In genomic region chr2:165077055-165077454, GRCm38 (mm10) we compare ENCODE assay signal across 17 mouse cellular contexts. TPM values are rescaled to one million over a fixed set of nuclear protein-coding genes. Genes with fewer than 3 reads are reported as not detected.
DNase-seq lines count a peak whose midpoint lies in the region; ATAC-seq and TF ChIP-seq lines count a peak whose summit lies in the region.
"Had no signal": no experiment of that assay in that cellular context is flagged by ENCODE, and none has a peak within 500 bp of the region (broad histone marks: within the 10 kb centered on the region; RNA-seq: fewer than 3 reads in every experiment).

No protein-coding gene starts in this region.

- H3K4me2 ChIP-seq in forebrain, embryonic 14.5 days (ENCODE audit: low read length) = peak overlapping the region; percentile 15; the same call in 1 of the 2 replicates
- 0 out of 2 replicates have a peak overlapping the region, but pooled peaks have one; percentile 10 for H3K4me2 ChIP-seq in hindbrain, postnatal 0 days (ENCODE audit: low read depth, low read length)
- H3K4me2 ChIP-seq in midbrain, postnatal 0 days (ENCODE audit: low read depth, low read length, poor library complexity, severe bottlenecking) = no peak overlapping the region
- H3K4me2 ChIP-seq: embryonic facial prominence, embryonic 15.5 days; lung, embryonic 14.5 days had no signal

- H3K27ac ChIP-seq in forebrain, embryonic 14.5 days (ENCODE audit: low read depth, low read length) = peak overlapping the region; percentile 68; the same call in 1 of the 2 replicates
- H3K27ac ChIP-seq in hindbrain, postnatal 0 days = no peak overlapping the region
- H3K27ac ChIP-seq in midbrain, postnatal 0 days (ENCODE audit: low read depth, low read length) = no peak overlapping the region
- H3K27ac ChIP-seq: embryonic facial prominence, embryonic 15.5 days had no signal

- TF ChIP-seq CTCF in hindbrain, postnatal 0 days (IDR thresholded peaks at IDR 0.05; ENCODE audit: low read depth) = no peak
- TF ChIP-seq CTCF in midbrain, postnatal 0 days (IDR thresholded peaks at IDR 0.05) = no peak

- H3K4me1 ChIP-seq in forebrain, embryonic 14.5 days (ENCODE audit: control insufficient read depth, insufficient read depth, low read length) = peaks cover 41% of the 10 kb centered on the region
- peaks cover 18% of the 10 kb centered on the region for H3K4me1 ChIP-seq in hindbrain, postnatal 0 days (ENCODE audit: insufficient read depth, low read length)
- no peaks in the 10 kb centered on the region; the same call in 1 of the 2 replicates for H3K4me1 ChIP-seq in midbrain, postnatal 0 days (ENCODE audit: insufficient read depth, low read length)

- DNase-seq in cerebellum, adult 8-10 months = peak; percentile 25
- no peak for DNase-seq in cerebellum, postnatal 36 days
- peak; percentile 92 for DNase-seq in forebrain, embryonic 14.5 days (ENCODE audit: low spot score)
- peak; percentile 75 for DNase-seq in hindbrain, postnatal 0 days (ENCODE audit: low spot score)
- DNase-seq in midbrain, postnatal 0 days (ENCODE audit: low spot score) = peak; percentile 72
- no peak for DNase-seq in spleen, postnatal 36 days (ENCODE audit: low spot score in 2 of 2)
- DNase-seq in testis, postnatal 14 days (ENCODE audit: low spot score) = no peak
- DNase-seq in gastrocnemius, postnatal 10 days = no peak
- DNase-seq: heart, adult 18-20 months; kidney, adult 9 months; lung, embryonic 14.5 days had no signal

- 0 out of 2 replicates have a peak, but pooled peaks cover 10% of the 10 kb centered on the region for H3K27me3 ChIP-seq in forebrain, embryonic 14.5 days (replicated peaks; ENCODE audit: control insufficient read depth, insufficient read depth, low read length)
- peaks cover 15% of the 10 kb centered on the region for H3K27me3 ChIP-seq in hindbrain, postnatal 0 days (ENCODE audit: insufficient read depth, low read length)
- H3K27me3 ChIP-seq in midbrain, postnatal 0 days (ENCODE audit: insufficient read depth, low read length) = peaks cover 7% of the 10 kb centered on the region; the same call in 1 of the 2 replicates

- no peaks in the 10 kb centered on the region for H3K36me3 ChIP-seq in forebrain, embryonic 14.5 days (ENCODE audit: control insufficient read depth, insufficient read depth, low read length)
- no peaks in the 10 kb centered on the region for H3K36me3 ChIP-seq in hindbrain, postnatal 0 days (ENCODE audit: insufficient read depth, low read length)
- H3K36me3 ChIP-seq in midbrain, postnatal 0 days (ENCODE audit: insufficient read depth, low read length) = no peaks in the 10 kb centered on the region
- H3K36me3 ChIP-seq: embryonic facial prominence, embryonic 15.5 days had no signal

- 2% methylated on average over 9 of the region's 9 CpGs for WGBS in forebrain, embryonic 14.5 days
- 9% methylated on average over 9 of the region's 9 CpGs for WGBS in hindbrain, postnatal 0 days
- WGBS in midbrain, postnatal 0 days = 20% methylated on average over 9 of the region's 9 CpGs

- no peak overlapping the region for H3K4me3 ChIP-seq in forebrain, embryonic 14.5 days (ENCODE audit: low read depth, low read length)
- H3K4me3 ChIP-seq in hindbrain, postnatal 0 days (ENCODE audit: low read length) = no peak overlapping the region
- no peak overlapping the region for H3K4me3 ChIP-seq in midbrain, postnatal 0 days (ENCODE audit: low read depth, low read length)
- H3K4me3 ChIP-seq: embryonic facial prominence, embryonic 15.5 days had no signal

- H3K9me3 ChIP-seq in forebrain, embryonic 14.5 days (replicated peaks; ENCODE audit: control insufficient read depth, low read length) = no peaks in the 10 kb centered on the region
- no peaks in the 10 kb centered on the region for H3K9me3 ChIP-seq in hindbrain, postnatal 0 days (ENCODE audit: low read length)
- H3K9me3 ChIP-seq in midbrain, postnatal 0 days (ENCODE audit: low read length) = no peaks in the 10 kb centered on the region
- H3K9me3 ChIP-seq: embryonic facial prominence, embryonic 15.5 days had no signal

- no peak overlapping the region for H3K9ac ChIP-seq in forebrain, embryonic 14.5 days (ENCODE audit: low read length)
- no peak overlapping the region for H3K9ac ChIP-seq in hindbrain, postnatal 0 days (replicated peaks; ENCODE audit: low read length)
- H3K9ac ChIP-seq in midbrain, postnatal 0 days (replicated peaks; ENCODE audit: low read length, poor library complexity, severe bottlenecking) = no peak overlapping the region
- H3K9ac ChIP-seq: embryonic facial prominence, embryonic 15.5 days; lung, embryonic 14.5 days had no signal

- ATAC-seq in forebrain, embryonic 14.5 days = peak; percentile 73
- peak; percentile 61; the same call in 1 of the 2 replicates for ATAC-seq in hindbrain, postnatal 0 days
- no peak for ATAC-seq in midbrain, postnatal 0 days (ENCODE audit: low FRiP score)

RNA-seq across cellular contexts. Expression of gene 1700025C18Rik, which starts 13.5 kb away (rescaled TPM):
- not detected in 2 replicates for polyA plus RNA-seq in forebrain, embryonic 14.5 days (2014; fragmentation: Nextera tagmentation; extraction: Ambion mirVana)
- not detected in 2 replicates for total RNA-seq in hindbrain, postnatal 0 days (2014; rRNA removed)
- polyA plus RNA-seq in hindbrain, postnatal 0 days (2015; fragmentation: Nextera tagmentation; extraction: Ambion mirVana) = not detected in 2 replicates
- not detected in 2 replicates for total RNA-seq in midbrain, postnatal 0 days (2014; rRNA removed)
- not detected in 2 replicates for polyA plus RNA-seq in midbrain, postnatal 0 days (2015; fragmentation: Nextera tagmentation; extraction: Ambion mirVana)
- not detected for total RNA-seq in gastrocnemius, postnatal 10 days (2021)
- total RNA-seq: heart, adult 18-20 months; heart, postnatal 25 days; megakaryocyte, adult 5-6 weeks; neutrophil, adult 5-6 weeks had no signal
- polyA plus RNA-seq: embryonic facial prominence, embryonic 15.5 days; limb, embryonic 11.5 days; lung, embryonic 14.5 days; thymus, postnatal 0 days had no signal

RNA-seq across cellular contexts. Expression of gene Cd40, which starts 21.6 kb away (rescaled TPM):
- polyA plus RNA-seq in forebrain, embryonic 14.5 days (2014; fragmentation: Nextera tagmentation; extraction: Ambion mirVana) = 7.4 and 8.2 TPM in 2 replicates
- 3.8 and 7.3 TPM in 2 replicates for total RNA-seq in hindbrain, postnatal 0 days (2014; rRNA removed)
- polyA plus RNA-seq in hindbrain, postnatal 0 days (2015; fragmentation: Nextera tagmentation; extraction: Ambion mirVana) = 4.8 and 5.4 TPM in 2 replicates
- 5.2 and 5.9 TPM in 2 replicates for total RNA-seq in midbrain, postnatal 0 days (2014; rRNA removed)
- polyA plus RNA-seq in midbrain, postnatal 0 days (2015; fragmentation: Nextera tagmentation; extraction: Ambion mirVana) = 4.4 and 6.4 TPM in 2 replicates
- total RNA-seq in gastrocnemius, postnatal 10 days (2021) = under 1 TPM; 0.95 to 0.96 TPM

RNA-seq across cellular contexts. Expression of gene Ncoa5, which starts 42.4 kb away (rescaled TPM):
- 69.6 and 95.3 TPM in 2 replicates for polyA plus RNA-seq in forebrain, embryonic 14.5 days (2014; fragmentation: Nextera tagmentation; extraction: Ambion mirVana)
- 60.8 and 101 TPM in 2 replicates for total RNA-seq in hindbrain, postnatal 0 days (2014; rRNA removed)
- polyA plus RNA-seq in hindbrain, postnatal 0 days (2015; fragmentation: Nextera tagmentation; extraction: Ambion mirVana) = 55.5 and 56.3 TPM in 2 replicates
- total RNA-seq in midbrain, postnatal 0 days (2014; rRNA removed) = 74.5 and 79.2 TPM in 2 replicates
- 54.3 and 65.5 TPM in 2 replicates for polyA plus RNA-seq in midbrain, postnatal 0 days (2015; fragmentation: Nextera tagmentation; extraction: Ambion mirVana)
- 10 to 100 TPM; 13.4 to 20.4 TPM for total RNA-seq in gastrocnemius, postnatal 10 days (2021)

Comparison
In these comparisons a context has a peak if more than half of its experiments do, and no peak if none do; other contexts are left out.
1. DNase-seq: peak in cerebellum, adult 8-10 months (single experiment), forebrain, embryonic 14.5 days (single experiment), hindbrain, postnatal 0 days (single experiment) and midbrain, postnatal 0 days (single experiment); none in cerebellum, postnatal 36 days (0 of 2), spleen, postnatal 36 days (0 of 2), testis, postnatal 14 days (single experiment) and gastrocnemius, postnatal 10 days (single experiment).